Mouse (Mus musculus): ENCODE data around the gene Abhd6.
A peak's percentile ranks its signal among the peaks of the same experiment; 100 is the strongest.

Abhd6 gene

DNA sequence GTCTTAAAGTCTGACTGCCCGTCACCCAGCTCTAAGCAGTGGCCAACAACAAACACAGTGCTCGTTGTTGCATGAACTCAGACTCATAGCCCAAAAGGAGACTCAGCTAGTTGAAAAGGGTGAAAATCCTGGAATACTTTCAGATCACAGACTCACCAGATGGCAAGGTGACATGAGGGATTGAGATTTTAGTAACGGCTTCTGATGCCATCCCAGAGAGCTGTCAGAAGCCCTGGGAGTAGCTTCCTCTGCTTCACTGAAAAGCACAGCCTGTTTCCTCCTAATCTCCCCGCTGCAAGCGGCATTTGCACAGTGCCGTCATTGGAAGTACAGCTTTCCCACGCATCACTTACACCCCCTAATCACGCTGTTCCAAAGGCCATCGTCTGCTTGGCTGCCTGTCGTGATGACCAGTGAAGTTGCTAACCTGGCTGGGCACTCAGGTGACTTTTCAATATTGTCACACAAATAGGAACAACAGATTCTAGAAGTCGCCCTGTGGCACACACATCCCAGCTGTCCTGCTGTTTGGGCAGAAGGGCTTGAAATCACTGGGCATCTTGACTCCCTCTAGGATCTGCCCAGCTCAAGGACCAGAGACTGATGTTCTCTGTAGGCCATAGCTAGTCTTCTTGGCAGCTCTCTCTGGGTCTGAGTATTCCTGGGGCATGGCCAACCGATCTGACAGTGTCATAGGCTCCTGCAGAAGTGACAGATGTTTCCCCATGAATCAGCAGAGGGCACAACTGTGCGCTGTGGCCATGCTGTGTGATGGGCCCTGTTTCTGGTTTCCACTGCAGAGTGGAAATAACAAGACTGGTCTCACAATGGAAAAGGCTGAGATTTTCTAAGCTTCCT is 29.6 kb downstream of the Abhd6 start:
- DNase-seq (ENCODE audit: low spot score) = peak; percentile 40

- DNase-seq (ENCODE audit: low spot score) = peak; percentile 15
These were observed 31.9 kb downstream of the Abhd6 start for GRCm38 (mm10) chr14:8034561-8034960.

- peak; percentile 24 for DNase-seq (ENCODE audit: low spot score)
These were observed 33.2 kb downstream of the Abhd6 start for GRCm38 (mm10) chr14:8035951-8036350.

- DNase-seq (ENCODE audit: low spot score) = peak; percentile 25
These were observed 33.7 kb downstream of the Abhd6 start for GRCm38 (mm10) chr14:8036406-8036805.

GRCm38 (mm10) chr14:8038150-8038549 is 35.4 kb downstream of the Abhd6 start:
- peak; percentile 23 for DNase-seq (ENCODE audit: low spot score)

DNA sequence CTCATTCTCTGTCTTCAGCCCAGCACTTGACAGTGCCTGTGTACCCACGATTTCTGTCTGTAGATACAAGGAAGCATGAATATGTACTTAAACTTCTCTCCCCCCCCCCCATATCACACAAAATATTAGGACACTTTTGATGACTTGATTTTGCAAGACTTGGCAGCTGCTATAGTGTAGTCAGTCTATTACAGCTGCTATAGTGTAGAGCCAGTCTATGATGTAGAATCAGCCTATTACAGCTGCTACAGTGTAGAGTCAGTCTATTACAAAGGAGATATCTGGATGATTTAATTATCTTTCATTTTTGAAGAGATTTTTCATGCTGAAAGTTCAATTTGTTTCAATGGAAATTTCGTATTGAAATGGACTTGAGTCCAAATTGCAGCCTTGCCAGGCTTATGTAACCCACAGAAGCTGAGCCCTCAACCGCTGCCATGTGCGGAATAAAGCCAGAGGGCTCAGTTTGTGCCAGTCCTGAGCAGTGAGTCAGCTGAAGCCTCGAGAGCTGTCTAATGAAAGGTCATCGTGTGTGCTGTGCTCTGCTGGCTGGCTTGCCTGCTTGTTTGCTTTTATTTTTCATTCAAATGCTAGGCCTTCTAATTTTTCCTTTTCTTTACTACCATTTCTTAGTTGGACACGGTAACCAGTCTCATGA is 36.2 kb downstream of the Abhd6 start:
- DNase-seq (ENCODE audit: low spot score) = peak; percentile 31

DNA sequence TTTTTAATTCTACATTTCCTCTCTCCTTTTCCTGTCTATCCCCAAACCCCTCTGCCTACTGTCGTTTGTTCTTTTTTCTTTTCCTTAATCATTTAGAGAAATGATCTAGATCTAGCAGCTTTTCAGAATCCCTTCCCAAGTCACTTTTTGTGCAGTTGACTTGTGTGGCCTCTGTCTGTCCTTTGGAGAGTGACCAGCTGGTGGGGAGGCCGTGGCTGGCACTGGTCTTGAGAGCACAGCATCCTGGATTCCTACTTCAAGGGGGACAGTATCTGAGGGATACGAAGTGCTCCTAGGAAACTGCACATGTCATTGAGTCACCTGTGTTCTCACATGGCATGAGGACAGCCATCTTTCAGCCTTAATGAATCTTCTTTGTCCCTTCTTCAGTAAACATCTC is 37.5 kb downstream of the Abhd6 start:
- DNase-seq (ENCODE audit: low spot score) = peak; percentile 19

GRCm38 (mm10) chr14:8040911-8041678 is 38.4 kb downstream of the Abhd6 start:
- peak; percentile 33 for DNase-seq (ENCODE audit: low spot score)

- peak; percentile 11 for DNase-seq (ENCODE audit: low spot score)
These were observed 39.4 kb downstream of the Abhd6 start for GRCm38 (mm10) chr14:8042120-8042519.

GRCm38 (mm10) chr14:8042577-8042976 is 39.9 kb downstream of the Abhd6 start:
- peak; percentile 20 for DNase-seq (ENCODE audit: low spot score)

DNA sequence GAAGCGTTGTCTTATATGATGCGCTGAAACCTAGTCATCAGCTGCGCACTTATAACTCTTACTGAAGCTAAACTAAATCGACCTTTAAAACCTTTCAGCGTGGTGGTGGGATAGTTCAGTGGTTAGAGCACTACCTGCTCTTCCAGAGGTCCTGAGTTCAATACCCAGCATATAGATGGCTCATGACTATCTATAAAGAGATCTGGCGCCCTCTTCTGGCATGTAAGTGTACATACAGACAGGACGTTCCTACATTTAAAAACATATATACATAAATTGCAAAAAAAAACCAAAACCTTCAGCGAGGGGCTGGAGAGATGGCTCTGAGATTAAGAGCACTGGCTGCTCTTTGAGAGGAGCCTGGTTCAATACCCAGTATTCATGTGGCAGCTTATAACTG is 41.6 kb downstream of the Abhd6 start:
- DNase-seq (ENCODE audit: low spot score) = peak; percentile 54

DNA sequence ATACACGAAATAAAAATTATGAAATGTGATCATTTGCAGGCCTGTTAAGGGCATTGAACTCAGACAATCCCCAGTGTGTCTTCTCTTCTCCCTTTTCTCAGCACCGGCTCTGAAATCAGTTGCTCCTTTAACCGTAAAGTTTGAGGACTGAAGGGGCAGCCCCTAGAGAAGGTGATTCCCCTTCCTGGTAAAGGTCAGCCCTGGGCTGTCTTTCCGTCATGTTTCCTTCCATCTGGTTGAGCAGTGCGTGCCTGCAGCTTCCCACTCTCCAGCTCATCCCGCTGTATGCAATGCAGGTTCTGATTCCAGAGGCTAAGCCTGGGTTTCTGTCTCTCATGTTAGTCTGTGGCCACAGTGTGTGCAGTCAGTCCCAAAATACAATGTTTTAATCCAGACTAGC is 42.1 kb downstream of the Abhd6 start:
- DNase-seq (ENCODE audit: low spot score) = peak; percentile 27

GRCm38 (mm10) chr14:8045187-8045846 is 42.6 kb downstream of the Abhd6 start:
- DNase-seq (ENCODE audit: low spot score) = peak; percentile 16

GRCm38 (mm10) chr14:8046839-8047238 is 44.1 kb downstream of the Abhd6 start:
- peak; percentile 27 for DNase-seq (ENCODE audit: low spot score)

- peak; percentile 18 for DNase-seq (ENCODE audit: low spot score)
These were observed 46.6 kb downstream of the Abhd6 start for GRCm38 (mm10) chr14:8049334-8049733.

GRCm38 (mm10) chr14:8051869-8052268 is 49.2 kb downstream of the Abhd6 start:
- peak; percentile 15 for DNase-seq (ENCODE audit: low spot score)

GRCm38 (mm10) chr14:8052661-8053060 is 50.0 kb downstream of the Abhd6 start:
- peak; percentile 19 for DNase-seq (ENCODE audit: low spot score)

DNA sequence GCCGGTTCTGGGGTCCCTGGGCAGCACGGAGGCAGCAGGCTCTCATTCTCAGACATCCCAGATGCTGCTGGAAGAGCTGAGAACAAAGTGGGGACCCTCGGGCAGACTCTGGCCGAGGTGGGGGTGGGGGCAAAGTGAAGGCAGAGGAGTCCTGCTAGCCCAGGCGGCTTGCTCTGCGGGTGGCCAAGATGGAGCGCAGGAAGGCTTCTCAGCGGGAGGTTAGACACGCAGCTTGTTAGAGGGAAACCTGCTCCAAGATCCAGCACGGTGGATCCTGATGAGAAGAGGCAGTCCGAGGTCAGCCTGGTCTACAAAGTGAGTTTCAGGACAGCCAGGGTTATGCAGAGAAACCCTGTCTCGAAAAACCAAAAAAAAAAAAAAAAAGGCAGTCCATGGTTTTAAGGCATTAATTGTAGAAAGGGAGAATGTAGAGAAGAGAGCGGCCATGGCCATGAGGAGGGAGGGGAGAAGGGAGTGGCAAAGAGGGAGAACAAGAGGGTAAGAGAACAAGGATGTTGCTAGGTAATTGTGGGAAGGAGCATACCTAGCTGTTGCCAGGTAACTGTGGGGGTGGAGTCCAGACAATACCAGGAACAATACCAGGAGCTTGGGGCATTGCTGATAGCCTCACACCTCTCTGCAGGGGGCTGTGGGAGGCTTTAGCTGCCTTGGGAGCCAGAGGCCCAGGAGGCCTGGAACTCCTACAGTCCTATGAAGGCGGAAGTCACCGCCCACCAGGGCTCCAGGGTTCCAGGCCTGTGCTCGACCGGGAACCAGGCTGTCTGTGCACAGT is 51.8 kb downstream of the Abhd6 start:
- peak; percentile 40 for DNase-seq (ENCODE audit: low spot score)

- peak; percentile 19 for DNase-seq (ENCODE audit: low spot score)
These were observed 53.4 kb downstream of the Abhd6 start for GRCm38 (mm10) chr14:8056076-8056475.

DNA sequence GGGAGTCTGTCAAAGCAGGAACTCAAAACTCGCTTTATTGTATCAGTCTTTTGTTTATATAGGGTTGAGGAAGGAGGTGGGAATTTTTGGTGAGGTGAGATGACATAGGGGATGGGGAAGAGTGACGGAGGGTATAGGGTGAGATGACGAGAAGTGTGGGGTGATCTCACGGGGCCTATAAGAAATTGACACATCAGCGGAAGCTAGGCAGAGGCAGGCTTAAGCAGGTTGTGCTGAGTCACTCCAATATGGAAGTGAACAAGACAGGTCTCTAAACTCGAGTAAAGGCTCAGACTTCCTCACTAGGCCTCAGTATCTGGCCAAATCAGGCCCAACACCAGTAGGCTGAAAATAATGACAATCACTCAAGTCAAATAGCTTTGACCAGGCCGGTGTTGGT is 57.2 kb downstream of the Abhd6 start:
- no peak for DNase-seq (ENCODE audit: low spot score)

DNA sequence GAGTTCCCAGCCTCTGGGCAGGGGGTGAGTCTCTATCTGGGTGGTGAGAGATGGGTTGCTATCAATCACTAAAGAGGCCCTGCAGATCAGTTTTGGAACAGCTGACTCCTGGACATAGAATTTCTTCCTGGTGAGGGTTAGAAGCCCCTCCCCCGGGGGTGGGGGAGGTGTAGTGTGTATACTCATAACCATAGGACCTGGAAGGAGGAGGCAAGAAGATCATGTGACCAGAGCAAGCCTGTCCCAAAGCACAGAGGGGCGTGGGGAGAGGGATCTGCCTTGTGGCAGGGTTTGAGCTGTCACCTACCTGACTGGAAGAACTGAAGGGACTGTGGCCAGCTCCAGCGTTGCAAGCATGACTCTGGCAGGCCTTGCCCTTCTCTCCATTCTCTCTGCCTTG is 59.4 kb downstream of the Abhd6 start:
- DNase-seq (ENCODE audit: low spot score) = peak; percentile 41
